Mouse (Mus musculus) forebrain, embryonic 13.5 days (tissue): ENCODE measurements at regions not wholly inside any gene's neighbourhood (a gene's known extent, or its start where the extent isn't known, plus 50 kb on each side); places are given as distances from the start of the nearest gene placed in this dataset.

Source experiments
- ATAC-seq: fragments of 200-750 bp; cut with Nextera tagmentation; 2 replicates; pipeline ENCODE4 v1.8.0; 2017
- H3K27ac ChIP-seq: fragments of 300-500 bp; sonication (generic); 2 replicates; pipeline ENCODE4 v1.5.1; 2015; ENCODE audit warnings: inconsistent platforms, mild to moderate bottlenecking, moderate library complexity
- H3K27me3 ChIP-seq: fragments of 300-500 bp; sonication (generic); 2 replicates; pipeline ENCODE4 v1.6.1; 2015; ENCODE audit warnings: mild to moderate bottlenecking, inconsistent platforms
- H3K36me3 ChIP-seq: fragments of 300-500 bp; sonication (generic); 2 replicates; pipeline ENCODE4 v1.6.1; 2015; ENCODE audit warnings: mild to moderate bottlenecking, inconsistent platforms; ENCODE audit not compliant: poor library complexity, severe bottlenecking
- H3K4me1 ChIP-seq: fragments of 300-500 bp; sonication (generic); 2 replicates; pipeline ENCODE4 v1.6.1; 2015; ENCODE audit warnings: inconsistent platforms
- H3K4me2 ChIP-seq: fragments of 300-500 bp; sonication (generic); 2 replicates; pipeline ENCODE4 v1.6.1; 2015; ENCODE audit warnings: inconsistent platforms, mild to moderate bottlenecking, moderate library complexity
- H3K4me3 ChIP-seq: fragments of 300-500 bp; sonication (generic); 2 replicates; pipeline ENCODE4 v1.5.1; 2015; ENCODE audit warnings: mild to moderate bottlenecking, inconsistent platforms
- H3K9ac ChIP-seq: fragments of 300-500 bp; sonication (generic); 2 replicates; pipeline ENCODE4 v1.6.1; 2015; ENCODE audit warnings: mild to moderate bottlenecking, inconsistent platforms
- H3K9me3 ChIP-seq: fragments of 300-500 bp; sonication (generic); replicated peaks from 2 replicates; pipeline ENCODE4 v1.6.1; 2016; ENCODE audit warnings: inconsistent platforms
- WGBS: fragments of 180-500 bp; shearing (Covaris S2); methylation state at CpG from one replicate; pipeline ENCODE4 v1.1.7; 2015; 5-methylcytosine and 5-hydroxymethylcytosine counted together

GRCm38 (mm10) chr11:41370995-41371394 is 615.9 kb upstream of the Ccng1 start:
- H3K27me3 ChIP-seq, result no peaks in the 10 kb centered on the region
- ATAC-seq, result peak; percentile 67; the same call in 1 of the 2 replicates
- H3K9ac ChIP-seq, result no peak overlapping the region
- no peak overlapping the region for H3K4me2 ChIP-seq
- no peaks in the 10 kb centered on the region for H3K36me3 ChIP-seq
- no peaks in the 10 kb centered on the region for H3K9me3 ChIP-seq
- no peaks in the 10 kb centered on the region for H3K4me1 ChIP-seq
- H3K27ac ChIP-seq, result no peak overlapping the region
- no peak overlapping the region for H3K4me3 ChIP-seq

- Histone ChIP-seq H3K4me3 (no peak overlapping the region), H3K9ac (no peak overlapping the region), H3K4me2 (no peak overlapping the region), H3K4me1 (no peaks in the 10 kb centered on the region), H3K27me3 (no peaks in the 10 kb centered on the region), H3K36me3 (no peaks in the 10 kb centered on the region), H3K27ac (no peak overlapping the region), H3K9me3 (no peaks in the 10 kb centered on the region)
- 86% methylated on average over 2 of the region's 2 CpGs for WGBS
- no peak for ATAC-seq
These were observed 586.0 kb upstream of the Ccng1 start for GRCm38 (mm10) chr11:41341107-41341506.

- Histone ChIP-seq H3K27ac (no peak overlapping the region), H3K9ac (no peak overlapping the region), H3K27me3 (no peaks in the 10 kb centered on the region), H3K4me1 (no peaks in the 10 kb centered on the region), H3K4me2 (no peak overlapping the region), H3K36me3 (no peaks in the 10 kb centered on the region), H3K4me3 (no peak overlapping the region), H3K9me3 (no peaks in the 10 kb centered on the region)
- no peak for ATAC-seq
These were observed 585.3 kb upstream of the Ccng1 start for GRCm38 (mm10) chr11:41340383-41340782.

GRCm38 (mm10) chr11:41337134-41337533 is 582.0 kb upstream of the Ccng1 start:
- H3K4me1 ChIP-seq, result no peaks in the 10 kb centered on the region
- 56% methylated on average over 3 of the region's 3 CpGs for WGBS
- no peaks in the 10 kb centered on the region for H3K9me3 ChIP-seq
- H3K4me3 ChIP-seq, result no peak overlapping the region
- H3K4me2 ChIP-seq, result no peak overlapping the region
- no peak overlapping the region for H3K9ac ChIP-seq
- no peaks in the 10 kb centered on the region for H3K36me3 ChIP-seq
- no peak overlapping the region for H3K27ac ChIP-seq
- ATAC-seq, result no peak
- H3K27me3 ChIP-seq, result no peaks in the 10 kb centered on the region

- 82% methylated on average over 2 of the region's 2 CpGs for WGBS
- no peak overlapping the region for H3K4me3 ChIP-seq
- H3K27me3 ChIP-seq, result no peaks in the 10 kb centered on the region
- H3K36me3 ChIP-seq, result no peaks in the 10 kb centered on the region
- no peaks in the 10 kb centered on the region for H3K9me3 ChIP-seq
- no peak for ATAC-seq
- no peak overlapping the region for H3K27ac ChIP-seq
- H3K4me1 ChIP-seq, result no peaks in the 10 kb centered on the region
- H3K9ac ChIP-seq, result no peak overlapping the region
- H3K4me2 ChIP-seq, result no peak overlapping the region
These were observed 578.6 kb upstream of the Ccng1 start for GRCm38 (mm10) chr11:41333689-41334088.
